Mouse (Mus musculus): ENCODE results near the gene Spred1. TPM values are rescaled to one million over a fixed set of nuclear protein-coding genes. Genes with fewer than 3 reads are reported as not detected.

The Spred1 gene
- polyA plus RNA-seq, 1 experiment from 2014 or later: 17.5 TPM

DNA sequence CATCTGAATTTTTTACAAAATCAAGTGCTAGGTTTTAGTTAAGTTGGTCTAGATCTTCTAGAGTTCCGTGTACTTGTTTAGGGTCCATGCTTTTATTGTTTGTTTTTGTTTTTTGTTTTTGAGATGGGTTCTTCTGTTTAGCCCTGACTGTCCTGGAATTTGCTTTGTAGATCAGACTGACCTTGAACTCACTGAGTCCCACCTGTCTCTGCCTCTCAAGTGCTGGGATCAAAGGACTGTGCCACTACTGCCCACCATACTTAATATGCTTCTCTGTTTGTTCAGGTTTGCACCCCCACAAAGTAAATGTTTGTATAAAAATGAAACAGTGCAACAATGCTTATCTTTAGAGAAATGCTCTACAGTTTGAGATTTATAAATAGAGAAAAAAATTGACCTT, 18.8 kb downstream of the Spred1 start:
- ATAC-seq (ENCODE audit: insufficient number of reproducible peaks, low FRiP score, low TSS enrichment, low read depth): no peak
- 83% methylated on average over 1 of the region's 1 CpGs for WGBS
- H3K27ac ChIP-seq (replicated peaks): no peak overlapping the region
- no peak overlapping the region for H3K4me2 ChIP-seq (replicated peaks)
- no peaks in the 10 kb centered on the region for H3K27me3 ChIP-seq
- H3K4me1 ChIP-seq: 0 out of 2 replicates have a peak, but pooled peaks cover 6% of the 10 kb centered on the region
- H3K4me3 ChIP-seq (replicated peaks): no peak overlapping the region
- no peak overlapping the region for H3K9ac ChIP-seq
- H3K9me3 ChIP-seq (replicated peaks): no peaks in the 10 kb centered on the region
- no peaks in the 10 kb centered on the region for H3K36me3 ChIP-seq

GRCm38 (mm10) chr2:117143106-117143505, 21.9 kb downstream of the Spred1 start:
- no peaks in the 10 kb centered on the region for H3K27me3 ChIP-seq

DNA sequence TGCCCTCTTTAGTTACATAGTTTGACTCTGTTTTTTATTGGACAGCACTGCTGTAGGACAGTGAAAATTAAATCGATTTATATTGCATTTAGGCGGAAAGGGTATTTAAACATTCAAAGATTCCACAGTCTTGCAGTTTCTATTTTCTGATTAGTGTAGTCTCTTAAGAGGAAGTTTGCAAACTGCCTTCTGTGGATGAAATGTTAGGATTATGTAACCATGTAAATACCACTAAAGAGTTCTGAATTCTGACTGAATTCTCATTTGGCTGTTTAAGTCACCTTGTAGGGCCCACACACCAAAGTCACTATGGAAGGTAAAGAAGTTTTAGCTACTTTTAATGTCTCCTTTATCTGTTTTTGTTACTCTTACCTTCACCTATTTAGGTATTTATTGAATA, 24.9 kb downstream of the Spred1 start:
- no peak overlapping the region for H3K4me2 ChIP-seq (replicated peaks)
- H3K4me1 ChIP-seq: peaks cover 5% of the 10 kb centered on the region; the same call in 1 of the 2 replicates
- no peak overlapping the region for H3K27ac ChIP-seq (replicated peaks)
- ATAC-seq (ENCODE audit: insufficient number of reproducible peaks, low FRiP score, low TSS enrichment, low read depth): no peak
- no peaks in the 10 kb centered on the region for H3K36me3 ChIP-seq
- H3K4me3 ChIP-seq (replicated peaks): no peak overlapping the region
- whole genome bisulfite sequencing: 82% methylated on average over 2 of the region's 2 CpGs
- H3K9me3 ChIP-seq (replicated peaks): no peaks in the 10 kb centered on the region
- H3K9ac ChIP-seq: no peak overlapping the region
- H3K27me3 ChIP-seq: no peaks in the 10 kb centered on the region

More at GRCm38 (mm10) chr2:117143106-117143505, 21.9 kb downstream of the Spred1 start:
- Histone ChIP-seq H3K27ac (replicated peaks) (no peak overlapping the region), H3K4me2 (replicated peaks) (no peak overlapping the region), H3K4me1 (peaks cover 9% of the 10 kb centered on the region; the same call in 1 of the 2 replicates), H3K4me3 (replicated peaks) (no peak overlapping the region), H3K9ac (no peak overlapping the region), H3K9me3 (replicated peaks) (no peaks in the 10 kb centered on the region), H3K36me3 (no peaks in the 10 kb centered on the region)
- ATAC-seq (ENCODE audit: insufficient number of reproducible peaks, low FRiP score, low TSS enrichment, low read depth): no peak
- whole genome bisulfite sequencing: 94% methylated on average over 4 of the region's 4 CpGs

DNA sequence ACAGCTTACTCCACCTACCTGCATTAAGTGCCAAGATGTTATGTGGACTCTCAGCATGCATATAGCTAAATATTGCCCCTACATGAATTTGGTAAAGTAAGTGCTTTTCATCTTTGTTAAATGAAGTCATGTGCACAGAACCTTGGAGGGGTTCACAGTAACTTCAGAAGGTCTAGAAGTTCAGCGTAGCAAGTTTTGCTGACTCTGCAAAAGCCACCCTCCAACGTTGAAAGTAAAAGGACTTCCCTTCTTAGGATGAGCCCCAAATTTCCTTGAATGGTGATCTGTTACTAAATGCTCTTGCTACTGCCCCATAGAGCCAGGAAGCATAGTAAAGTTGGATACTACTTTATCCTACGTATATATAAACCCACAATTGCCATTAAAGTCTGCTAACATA, 25.4 kb downstream of the Spred1 start:
- no peaks in the 10 kb centered on the region for H3K36me3 ChIP-seq
- WGBS: 71% methylated on average over 3 of the region's 3 CpGs
- H3K4me2 ChIP-seq (replicated peaks): no peak overlapping the region
- H3K9me3 ChIP-seq (replicated peaks): no peaks in the 10 kb centered on the region
- H3K4me3 ChIP-seq (replicated peaks): no peak overlapping the region
- H3K27ac ChIP-seq (replicated peaks): no peak overlapping the region
- no peaks in the 10 kb centered on the region for H3K27me3 ChIP-seq
- ATAC-seq (ENCODE audit: insufficient number of reproducible peaks, low FRiP score, low TSS enrichment, low read depth): no peak
- H3K4me1 ChIP-seq: peaks cover 5% of the 10 kb centered on the region; the same call in 1 of the 2 replicates
- H3K9ac ChIP-seq: no peak overlapping the region

GRCm38 (mm10) chr2:117152161-117152560, 31.0 kb downstream of the Spred1 start:
- Histone ChIP-seq H3K27ac (replicated peaks) (no peak overlapping the region), H3K27me3 (no peaks in the 10 kb centered on the region), H3K4me1 (peaks cover 5% of the 10 kb centered on the region; the same call in 1 of the 2 replicates), H3K4me3 (replicated peaks) (no peak overlapping the region), H3K9ac (no peak overlapping the region), H3K9me3 (replicated peaks) (no peaks in the 10 kb centered on the region), H3K36me3 (peaks cover 3% of the 10 kb centered on the region; the same call in 1 of the 2 replicates), H3K4me2 (replicated peaks) (no peak overlapping the region)
- ATAC-seq (ENCODE audit: insufficient number of reproducible peaks, low FRiP score, low TSS enrichment, low read depth): no peak

- H3K27ac ChIP-seq (replicated peaks): no peak overlapping the region
- 82% methylated on average over 2 of the region's 2 CpGs for WGBS
- no peak overlapping the region for H3K9ac ChIP-seq
- H3K4me1 ChIP-seq: no peaks in the 10 kb centered on the region
- ATAC-seq (ENCODE audit: insufficient number of reproducible peaks, low FRiP score, low TSS enrichment, low read depth): no peak
- H3K27me3 ChIP-seq: no peaks in the 10 kb centered on the region
- H3K4me2 ChIP-seq (replicated peaks): no peak overlapping the region
- H3K9me3 ChIP-seq (replicated peaks): no peaks in the 10 kb centered on the region
- peaks cover 9% of the 10 kb centered on the region; the same call in 1 of the 2 replicates for H3K36me3 ChIP-seq
- no peak overlapping the region for H3K4me3 ChIP-seq (replicated peaks)
Measured at GRCm38 (mm10) chr2:117168379-117168778, 47.2 kb downstream of the Spred1 start.

GRCm38 (mm10) chr2:117169037-117169436, 47.9 kb downstream of the Spred1 start:
- 71% methylated on average over 3 of the region's 3 CpGs for WGBS
- Histone ChIP-seq H3K36me3 (peaks cover 9% of the 10 kb centered on the region; the same call in 1 of the 2 replicates), H3K9me3 (replicated peaks) (no peaks in the 10 kb centered on the region), H3K9ac (no peak overlapping the region), H3K27me3 (no peaks in the 10 kb centered on the region), H3K4me1 (no peaks in the 10 kb centered on the region), H3K4me2 (replicated peaks) (no peak overlapping the region), H3K4me3 (replicated peaks) (no peak overlapping the region), H3K27ac (replicated peaks) (no peak overlapping the region)
- no peak for ATAC-seq (ENCODE audit: insufficient number of reproducible peaks, low FRiP score, low TSS enrichment, low read depth)

GRCm38 (mm10) chr2:117172981-117173380, 51.8 kb downstream of the Spred1 start:
- ATAC-seq (ENCODE audit: insufficient number of reproducible peaks, low FRiP score, low TSS enrichment, low read depth): no peak
- Histone ChIP-seq H3K27ac (replicated peaks) (no peak overlapping the region), H3K27me3 (no peaks in the 10 kb centered on the region), H3K4me1 (no peaks in the 10 kb centered on the region), H3K9me3 (replicated peaks) (no peaks in the 10 kb centered on the region), H3K4me2 (replicated peaks) (no peak overlapping the region), H3K4me3 (replicated peaks) (no peak overlapping the region), H3K36me3 (peaks cover 24% of the 10 kb centered on the region), H3K9ac (no peak overlapping the region)
- WGBS: 80% methylated on average over 4 of the region's 4 CpGs

DNA sequence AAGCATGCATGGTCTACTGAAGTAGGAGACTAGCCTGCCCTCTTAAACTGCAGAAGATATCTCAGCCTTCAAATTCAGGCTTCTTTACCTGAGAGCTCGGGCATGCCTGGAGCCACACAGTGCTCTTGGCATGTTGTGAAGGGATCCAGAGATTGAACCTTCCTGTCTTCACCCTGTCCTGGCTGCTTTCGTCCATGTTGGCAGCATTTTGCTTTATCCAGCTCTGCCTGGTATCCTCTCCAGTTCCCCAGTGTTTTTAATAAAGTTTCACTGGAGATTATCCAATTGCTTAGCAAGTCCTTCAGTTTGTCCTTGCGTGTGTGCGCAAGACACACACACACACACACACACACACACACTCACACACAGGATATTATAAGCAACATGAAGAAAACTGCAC, 54.9 kb downstream of the Spred1 start:
- H3K9me3 ChIP-seq (replicated peaks): no peaks in the 10 kb centered on the region

GRCm38 (mm10) chr2:117176937-117177336, 55.8 kb downstream of the Spred1 start:
- Histone ChIP-seq H3K9ac (no peak overlapping the region), H3K36me3 (peaks cover 21% of the 10 kb centered on the region), H3K9me3 (replicated peaks) (no peaks in the 10 kb centered on the region), H3K4me2 (replicated peaks) (no peak overlapping the region), H3K4me1 (no peaks in the 10 kb centered on the region), H3K27me3 (no peaks in the 10 kb centered on the region), H3K27ac (replicated peaks) (no peak overlapping the region), H3K4me3 (replicated peaks) (no peak overlapping the region)
- 81% methylated on average over 4 of the region's 4 CpGs for WGBS
- ATAC-seq (ENCODE audit: insufficient number of reproducible peaks, low FRiP score, low TSS enrichment, low read depth): no peak

More for the DNA sequence above, 54.9 kb downstream of the Spred1 start:
- Histone ChIP-seq H3K27ac (replicated peaks) (no peak overlapping the region), H3K4me1 (no peaks in the 10 kb centered on the region), H3K4me3 (replicated peaks) (no peak overlapping the region), H3K36me3 (peaks cover 24% of the 10 kb centered on the region), H3K4me2 (replicated peaks) (no peak overlapping the region), H3K27me3 (no peaks in the 10 kb centered on the region), H3K9ac (no peak overlapping the region)
- WGBS: 88% methylated on average over 4 of the region's 4 CpGs
- no peak for ATAC-seq (ENCODE audit: insufficient number of reproducible peaks, low FRiP score, low TSS enrichment, low read depth)

GRCm38 (mm10) chr2:117180250-117180885, 59.2 kb downstream of the Spred1 start:
- Histone ChIP-seq H3K4me1 (no peaks in the 10 kb centered on the region), H3K27ac (replicated peaks) (no peak overlapping the region), H3K4me2 (replicated peaks) (no peak overlapping the region), H3K9me3 (replicated peaks) (no peaks in the 10 kb centered on the region), H3K4me3 (replicated peaks) (no peak overlapping the region), H3K27me3 (no peaks in the 10 kb centered on the region), H3K36me3 (peaks cover 39% of the 10 kb centered on the region), H3K9ac (no peak overlapping the region)
- 36% methylated on average over 7 of the region's 7 CpGs for WGBS
- peak; percentile 73; the same call in 1 of the 2 replicates for ATAC-seq (ENCODE audit: insufficient number of reproducible peaks, low FRiP score, low TSS enrichment, low read depth)

GRCm38 (mm10) chr2:117185587-117185986, 64.4 kb downstream of the Spred1 start:
- H3K4me2 ChIP-seq (replicated peaks): no peak overlapping the region
- no peaks in the 10 kb centered on the region for H3K9me3 ChIP-seq (replicated peaks)
- no peak overlapping the region for H3K27ac ChIP-seq (replicated peaks)
- no peak overlapping the region for H3K4me3 ChIP-seq (replicated peaks)
- no peak for ATAC-seq (ENCODE audit: insufficient number of reproducible peaks, low FRiP score, low TSS enrichment, low read depth)
- no peaks in the 10 kb centered on the region for H3K27me3 ChIP-seq
- no peaks in the 10 kb centered on the region for H3K4me1 ChIP-seq
- peaks cover 40% of the 10 kb centered on the region for H3K36me3 ChIP-seq
- no peak overlapping the region for H3K9ac ChIP-seq
- 68% methylated on average over 4 of the region's 4 CpGs for WGBS
